Mouse (Mus musculus): Measurements from ENCODE around the gene Brwd3. TPM values are rescaled to one million over a fixed set of nuclear protein-coding genes. Genes with fewer than 3 reads are reported as not detected.

The Brwd3 gene
- polyA plus RNA-seq, 2 experiments: 3.3 to 3.8 TPM

DNA sequence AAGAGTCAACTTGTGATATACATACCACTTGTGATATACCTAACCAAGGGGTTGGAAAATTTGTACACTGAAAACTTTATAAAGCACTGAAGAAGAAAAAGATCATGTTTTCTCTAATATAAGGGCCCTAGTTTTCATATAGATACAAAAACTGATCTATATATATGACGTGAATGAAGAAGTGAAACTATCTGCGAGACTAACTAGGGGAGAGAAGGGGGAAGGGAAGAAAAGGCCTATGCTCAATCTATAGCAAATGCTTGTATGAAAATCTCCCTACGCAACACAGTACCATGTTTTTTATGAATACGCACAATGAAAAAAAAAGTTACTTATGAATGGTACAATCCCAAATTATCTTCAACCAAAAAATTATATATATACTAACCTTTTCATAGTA, 50.4 kb downstream of the Brwd3 start:
- Histone ChIP-seq H3K4me3 (replicated peaks; ENCODE audit: low read length) (no peak overlapping the region), H3K9me3 (ENCODE audit: control insufficient read depth, low read length) (no peaks in the 10 kb centered on the region), H3K4me1 (ENCODE audit: control insufficient read depth, insufficient read depth, low read length) (no peaks in the 10 kb centered on the region), H3K4me2 (replicated peaks; ENCODE audit: low read depth, low read length, severe bottlenecking) (no peak overlapping the region), H3K27ac (replicated peaks; ENCODE audit: low read depth, low read length) (no peak overlapping the region), H3K36me3 (ENCODE audit: control insufficient read depth, insufficient read depth, low read length) (no peaks in the 10 kb centered on the region), H3K27me3 (ENCODE audit: control insufficient read depth, insufficient read depth, low read length) (no peaks in the 10 kb centered on the region), H3K9ac (ENCODE audit: low read depth, low read length, severe bottlenecking) (no peak overlapping the region)
- DNase-seq (ENCODE audit: low spot score) (no peak), ATAC-seq (ENCODE audit: low FRiP score, low read depth) (no peak)
- WGBS: 89% methylated on average over 4 of the region's 4 CpGs
- no peak for TF ChIP-seq POLR2A (IDR thresholded peaks at IDR 0.05; ENCODE audit: borderline replicate concordance, extremely low read depth, insufficient read depth, insufficient read length)

DNA sequence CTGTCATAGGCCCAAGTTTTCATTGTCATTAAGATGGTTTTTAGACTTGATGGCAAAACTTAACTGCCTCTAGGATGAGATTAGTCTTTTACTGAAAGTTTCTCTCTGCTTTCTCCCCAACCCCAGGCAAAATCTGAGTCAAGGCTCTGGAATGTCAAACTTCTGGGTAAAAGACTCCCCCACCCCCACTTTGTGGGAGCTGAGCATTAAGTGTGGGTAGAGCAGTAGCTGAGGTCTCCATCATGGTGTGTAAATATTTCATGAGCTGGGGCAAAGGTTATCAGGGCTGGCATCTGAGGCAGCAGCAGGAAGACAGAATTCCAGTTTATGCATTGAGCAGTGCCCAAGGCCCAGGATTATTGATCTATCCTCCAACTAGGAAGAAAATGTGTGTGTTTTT, 102.4 kb downstream of the Brwd3 start:
- no peak overlapping the region for H3K9ac ChIP-seq (ENCODE audit: low read depth, low read length, severe bottlenecking)
- no peak overlapping the region for H3K4me3 ChIP-seq (replicated peaks; ENCODE audit: low read length)
- H3K9me3 ChIP-seq (ENCODE audit: control insufficient read depth, low read length): no peaks in the 10 kb centered on the region
- DNase-seq (ENCODE audit: low spot score) (no peak), ATAC-seq (ENCODE audit: low FRiP score, low read depth) (no peak)
- no peak for TF ChIP-seq POLR2A (IDR thresholded peaks at IDR 0.05; ENCODE audit: borderline replicate concordance, extremely low read depth, insufficient read depth, insufficient read length)
- H3K27ac ChIP-seq (replicated peaks; ENCODE audit: low read depth, low read length): no peak overlapping the region
- H3K4me1 ChIP-seq (ENCODE audit: control insufficient read depth, insufficient read depth, low read length): no peaks in the 10 kb centered on the region
- no peaks in the 10 kb centered on the region for H3K36me3 ChIP-seq (ENCODE audit: control insufficient read depth, insufficient read depth, low read length)
- no peaks in the 10 kb centered on the region for H3K27me3 ChIP-seq (ENCODE audit: control insufficient read depth, insufficient read depth, low read length)
- H3K4me2 ChIP-seq (replicated peaks; ENCODE audit: low read depth, low read length, severe bottlenecking): no peak overlapping the region

- Histone ChIP-seq H3K4me3 (replicated peaks; ENCODE audit: low read length) (no peak overlapping the region), H3K27me3 (ENCODE audit: control insufficient read depth, insufficient read depth, low read length) (no peaks in the 10 kb centered on the region), H3K36me3 (ENCODE audit: control insufficient read depth, insufficient read depth, low read length) (no peaks in the 10 kb centered on the region), H3K27ac (replicated peaks; ENCODE audit: low read depth, low read length) (no peak overlapping the region), H3K9ac (ENCODE audit: low read depth, low read length, severe bottlenecking) (no peak overlapping the region), H3K9me3 (ENCODE audit: control insufficient read depth, low read length) (no peaks in the 10 kb centered on the region), H3K4me1 (ENCODE audit: control insufficient read depth, insufficient read depth, low read length) (no peaks in the 10 kb centered on the region), H3K4me2 (replicated peaks; ENCODE audit: low read depth, low read length, severe bottlenecking) (no peak overlapping the region)
- ATAC-seq (ENCODE audit: low FRiP score, low read depth) (no peak), DNase-seq (ENCODE audit: low spot score) (no peak)
- WGBS: 86% methylated on average over 1 of the region's 1 CpGs
- no peak for TF ChIP-seq POLR2A (IDR thresholded peaks at IDR 0.05; ENCODE audit: borderline replicate concordance, extremely low read depth, insufficient read depth, insufficient read length)
Observed at GRCm38 (mm10) chrX:108729564-108729963, 104.6 kb downstream of the Brwd3 start.

- H3K9ac ChIP-seq (ENCODE audit: low read depth, low read length, severe bottlenecking): no peak overlapping the region
- no peak overlapping the region for H3K4me3 ChIP-seq (replicated peaks; ENCODE audit: low read length)
- no peak overlapping the region for H3K4me2 ChIP-seq (replicated peaks; ENCODE audit: low read depth, low read length, severe bottlenecking)
- H3K9me3 ChIP-seq (ENCODE audit: control insufficient read depth, low read length): no peaks in the 10 kb centered on the region
- TF ChIP-seq POLR2A (IDR thresholded peaks at IDR 0.05; ENCODE audit: borderline replicate concordance, extremely low read depth, insufficient read depth, insufficient read length): no peak
- no peak for ATAC-seq (ENCODE audit: low FRiP score, low read depth)
- 62% methylated on average over 3 of the region's 3 CpGs for WGBS
- H3K4me1 ChIP-seq (ENCODE audit: control insufficient read depth, insufficient read depth, low read length): no peaks in the 10 kb centered on the region
- H3K36me3 ChIP-seq (ENCODE audit: control insufficient read depth, insufficient read depth, low read length): no peaks in the 10 kb centered on the region
- no peak for DNase-seq (ENCODE audit: low spot score)
- no peak overlapping the region for H3K27ac ChIP-seq (replicated peaks; ENCODE audit: low read depth, low read length)
- no peaks in the 10 kb centered on the region for H3K27me3 ChIP-seq (ENCODE audit: control insufficient read depth, insufficient read depth, low read length)
Observed at GRCm38 (mm10) chrX:108729068-108729467, 105.1 kb downstream of the Brwd3 start.

GRCm38 (mm10) chrX:108728334-108728733, 105.8 kb downstream of the Brwd3 start:
- Histone ChIP-seq H3K4me2 (replicated peaks; ENCODE audit: low read depth, low read length, severe bottlenecking) (no peak overlapping the region), H3K9ac (ENCODE audit: low read depth, low read length, severe bottlenecking) (no peak overlapping the region), H3K9me3 (ENCODE audit: control insufficient read depth, low read length) (no peaks in the 10 kb centered on the region), H3K36me3 (ENCODE audit: control insufficient read depth, insufficient read depth, low read length) (no peaks in the 10 kb centered on the region), H3K4me1 (ENCODE audit: control insufficient read depth, insufficient read depth, low read length) (no peaks in the 10 kb centered on the region), H3K27me3 (ENCODE audit: control insufficient read depth, insufficient read depth, low read length) (no peaks in the 10 kb centered on the region), H3K4me3 (replicated peaks; ENCODE audit: low read length) (no peak overlapping the region), H3K27ac (replicated peaks; ENCODE audit: low read depth, low read length) (no peak overlapping the region)
- WGBS: 66% methylated on average over 3 of the region's 3 CpGs
- no peak for TF ChIP-seq POLR2A (IDR thresholded peaks at IDR 0.05; ENCODE audit: borderline replicate concordance, extremely low read depth, insufficient read depth, insufficient read length)
- no peak for ATAC-seq (ENCODE audit: low FRiP score, low read depth)
- DNase-seq (ENCODE audit: low spot score): no peak

- DNase-seq (ENCODE audit: low spot score): no peak
- H3K36me3 ChIP-seq (ENCODE audit: control insufficient read depth, insufficient read depth, low read length): no peaks in the 10 kb centered on the region
- H3K9ac ChIP-seq (ENCODE audit: low read depth, low read length, severe bottlenecking): no peak overlapping the region
- H3K4me3 ChIP-seq (replicated peaks; ENCODE audit: low read length): no peak overlapping the region
- H3K4me1 ChIP-seq (ENCODE audit: control insufficient read depth, insufficient read depth, low read length): no peaks in the 10 kb centered on the region
- no peaks in the 10 kb centered on the region for H3K27me3 ChIP-seq (ENCODE audit: control insufficient read depth, insufficient read depth, low read length)
- no peak overlapping the region for H3K27ac ChIP-seq (replicated peaks; ENCODE audit: low read depth, low read length)
- TF ChIP-seq POLR2A (IDR thresholded peaks at IDR 0.05; ENCODE audit: borderline replicate concordance, extremely low read depth, insufficient read depth, insufficient read length): no peak
- no peaks in the 10 kb centered on the region for H3K9me3 ChIP-seq (ENCODE audit: control insufficient read depth, low read length)
- H3K4me2 ChIP-seq (replicated peaks; ENCODE audit: low read depth, low read length, severe bottlenecking): no peak overlapping the region
- ATAC-seq (ENCODE audit: low FRiP score, low read depth): no peak
Observed at GRCm38 (mm10) chrX:108724241-108724640, 109.9 kb downstream of the Brwd3 start.
